Mouse (Mus musculus) limb, embryonic 11.5 days (tissue): ENCODE data around the gene Eml6. TPM values are rescaled to one million over a fixed set of nuclear protein-coding genes. Genes with fewer than 3 reads are reported as not detected.
A peak's percentile ranks its signal among the peaks of the same experiment; 100 is the strongest.

ENCODE experiments used
- ATAC-seq: fragments of 200-750 bp; cut with Nextera tagmentation; 2 replicates; pipeline ENCODE4 v1.8.0; 2017; ENCODE audit warnings: low read depth; ENCODE audit not compliant: insufficient number of reproducible peaks, low FRiP score, low TSS enrichment
- DNase-seq: peaks from one replicate; pipeline ENCODE4 v3.0.0-alpha.2; 2015; ENCODE audit warnings: low spot score
- H3K27ac ChIP-seq: fragments of 300-500 bp; sonication (generic); replicated peaks from 2 replicates; pipeline ENCODE4 v1.5.1; 2014; ENCODE audit warnings: low read depth, mild to moderate bottlenecking, low read length
- H3K27me3 ChIP-seq: fragments of 300-500 bp; sonication (generic); 2 replicates; pipeline ENCODE4 v1.6.1; 2014; ENCODE audit warnings: mild to moderate bottlenecking, low read length, mixed read lengths; ENCODE audit not compliant: control insufficient read depth, insufficient read depth
- H3K36me3 ChIP-seq: fragments of 300-500 bp; sonication (generic); 2 replicates; pipeline ENCODE4 v1.6.1; 2014; ENCODE audit warnings: mild to moderate bottlenecking, low read length, moderate library complexity, mixed read lengths; ENCODE audit not compliant: control insufficient read depth, insufficient read depth
- H3K4me1 ChIP-seq: fragments of 300-500 bp; sonication (generic); 2 replicates; pipeline ENCODE4 v1.6.1; 2014; ENCODE audit warnings: low read length, mixed read lengths; ENCODE audit not compliant: control insufficient read depth, insufficient read depth
- H3K4me2 ChIP-seq: fragments of 300-500 bp; sonication (generic); 2 replicates; pipeline ENCODE4 v1.6.1; 2014; ENCODE audit warnings: low read depth, mild to moderate bottlenecking, moderate library complexity; ENCODE audit not compliant: severe bottlenecking
- H3K4me3 ChIP-seq: fragments of 300-500 bp; sonication (generic); 2 replicates; pipeline ENCODE4 v1.5.1; 2014; ENCODE audit warnings: low read depth, low read length
- H3K9ac ChIP-seq: fragments of 300-500 bp; sonication (generic); 2 replicates; pipeline ENCODE4 v1.6.1; 2014; ENCODE audit warnings: mild to moderate bottlenecking, low read length
- H3K9me3 ChIP-seq: fragments of 300-500 bp; sonication (generic); 2 replicates; pipeline ENCODE4 v1.6.1; 2016; ENCODE audit warnings: low read length; ENCODE audit not compliant: control insufficient read depth
- WGBS: fragments of 180-500 bp; shearing (Covaris S2); extraction: QIAGEN DNeasy Blood & Tissue Kit; methylation state at CpG from one replicate; pipeline ENCODE4 v1.1.7; 2014; 5-methylcytosine and 5-hydroxymethylcytosine counted together
- polyA plus RNA-seq: library from polyadenylated mRNA; unstranded; fragments of >200 nt; fragmentation: Nextera tagmentation; extraction: Ambion mirVana; gene quantifications from 2 replicates; pipeline ENCODE4 v1.2.1, GENCODE M21; 2014

The Eml6 gene
- polyA plus RNA-seq: 0.64 and 1.1 TPM in 2 replicates

DNA sequence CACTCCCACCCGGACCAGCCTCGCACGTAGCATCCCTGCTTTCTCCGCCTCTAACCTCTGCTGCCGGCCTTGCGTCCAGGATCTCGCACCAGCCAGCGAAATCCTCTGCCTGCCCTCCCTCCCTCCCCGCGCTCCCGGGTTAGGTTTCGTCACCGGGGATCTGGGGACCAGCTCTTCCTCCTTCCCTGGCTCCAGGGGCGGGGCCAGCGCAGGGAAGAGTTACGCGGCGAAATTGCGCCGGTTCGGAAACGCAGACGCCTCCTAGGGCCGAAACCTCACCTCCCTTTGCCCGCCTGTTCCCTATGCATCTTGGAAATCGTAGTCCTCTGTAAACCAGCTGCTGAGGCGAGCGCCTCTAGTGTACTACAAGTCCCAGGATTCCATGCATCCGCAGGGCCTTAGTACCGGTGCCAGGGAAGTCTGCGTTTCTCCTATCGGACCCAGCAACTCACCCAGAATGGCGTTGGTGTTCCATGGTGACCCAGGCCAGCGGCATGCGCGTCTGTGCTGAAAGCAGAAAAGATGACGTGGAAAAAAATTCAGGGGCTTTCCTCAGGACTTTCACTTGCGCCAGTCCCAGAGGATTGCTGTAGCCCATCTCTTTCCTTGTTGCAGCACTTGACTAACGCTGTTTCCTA lies at the start of gene Eml6:
TSS of gene Eml6 (minus strand) at position 199 of the 638 bp plus-strand sequence.
- ATAC-seq (peak; percentile 100), DNase-seq (peak; percentile 94)
- Histone ChIP-seq H3K27me3 (peaks cover 29% of the 10 kb centered on the region), H3K36me3 (no peaks in the 10 kb centered on the region), H3K4me3 (peak within 1 kb of the TSS; percentile 49), H3K27ac (no peak within 1 kb of the TSS), H3K9me3 (no peaks in the 10 kb centered on the region), H3K4me2 (peak within 1 kb of the TSS; percentile 92), H3K4me1 (peaks cover 5% of the 10 kb centered on the region), H3K9ac (peak within 1 kb of the TSS; percentile 62)
- under 1% methylated on average over 39 of the region's 39 CpGs for WGBS

DNA sequence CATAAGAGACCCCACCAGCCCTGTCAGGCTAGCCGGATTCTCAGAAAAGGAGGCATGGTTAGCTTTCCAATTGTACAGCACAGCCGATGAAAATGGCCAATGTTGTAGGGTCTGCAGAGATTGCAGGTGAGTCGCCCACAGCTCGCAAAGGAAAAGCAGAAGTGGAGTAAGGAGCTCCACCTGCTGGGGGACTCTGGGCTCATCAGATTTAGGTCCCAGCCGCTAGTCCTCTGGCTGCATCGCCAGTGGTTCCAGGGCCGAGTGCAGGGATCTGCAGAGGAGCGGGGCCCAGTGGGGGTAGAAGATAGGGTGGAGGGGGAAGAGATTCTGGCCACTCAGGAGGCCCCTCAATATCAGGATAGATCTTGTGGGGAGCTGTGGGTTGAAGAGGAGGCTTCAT lies 31.5 kb upstream of the Eml6 start:
- ATAC-seq: no peak
- WGBS: 45% methylated on average over 8 of the region's 8 CpGs

DNA sequence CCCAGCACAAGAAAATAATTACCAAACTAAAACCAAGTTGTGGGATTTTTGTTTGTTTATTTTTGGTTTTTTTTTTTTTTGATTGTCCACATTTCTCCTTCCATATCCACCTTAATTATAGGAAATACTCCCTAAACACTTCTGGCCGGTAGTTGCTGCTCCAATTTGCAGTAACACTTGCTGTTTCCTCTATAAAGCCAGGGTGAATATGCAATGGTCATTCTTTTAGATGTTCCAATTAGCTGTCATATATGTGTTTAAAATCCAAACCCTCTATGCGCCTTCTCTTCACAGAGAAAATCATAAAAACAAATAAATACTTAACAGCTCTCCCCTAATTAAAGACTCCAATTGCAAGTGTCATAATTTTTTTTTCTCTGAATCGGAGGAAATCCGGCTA lies 689 bp downstream of the Eml6 start:
- H3K4me3 ChIP-seq: peak overlapping the region; percentile 49
- H3K9me3 ChIP-seq: no peaks in the 10 kb centered on the region
- H3K36me3 ChIP-seq: no peaks in the 10 kb centered on the region
- no peak overlapping the region for H3K9ac ChIP-seq
- H3K27ac ChIP-seq: no peak overlapping the region
- 10% methylated on average over 4 of the region's 4 CpGs for WGBS
- peak overlapping the region; percentile 92 for H3K4me2 ChIP-seq
- DNase-seq (no peak), ATAC-seq (no peak)
- H3K27me3 ChIP-seq: peaks cover 29% of the 10 kb centered on the region
- H3K4me1 ChIP-seq: peaks cover 5% of the 10 kb centered on the region

More for the DNA sequence above, 31.5 kb upstream of the Eml6 start:
- Histone ChIP-seq H3K9ac (no peak overlapping the region), H3K36me3 (no peaks in the 10 kb centered on the region), H3K27ac (no peak overlapping the region), H3K27me3 (no peaks in the 10 kb centered on the region), H3K4me1 (no peaks in the 10 kb centered on the region), H3K4me2 (no peak overlapping the region), H3K4me3 (no peak overlapping the region), H3K9me3 (no peaks in the 10 kb centered on the region)
- peak; percentile 37 for DNase-seq

DNA sequence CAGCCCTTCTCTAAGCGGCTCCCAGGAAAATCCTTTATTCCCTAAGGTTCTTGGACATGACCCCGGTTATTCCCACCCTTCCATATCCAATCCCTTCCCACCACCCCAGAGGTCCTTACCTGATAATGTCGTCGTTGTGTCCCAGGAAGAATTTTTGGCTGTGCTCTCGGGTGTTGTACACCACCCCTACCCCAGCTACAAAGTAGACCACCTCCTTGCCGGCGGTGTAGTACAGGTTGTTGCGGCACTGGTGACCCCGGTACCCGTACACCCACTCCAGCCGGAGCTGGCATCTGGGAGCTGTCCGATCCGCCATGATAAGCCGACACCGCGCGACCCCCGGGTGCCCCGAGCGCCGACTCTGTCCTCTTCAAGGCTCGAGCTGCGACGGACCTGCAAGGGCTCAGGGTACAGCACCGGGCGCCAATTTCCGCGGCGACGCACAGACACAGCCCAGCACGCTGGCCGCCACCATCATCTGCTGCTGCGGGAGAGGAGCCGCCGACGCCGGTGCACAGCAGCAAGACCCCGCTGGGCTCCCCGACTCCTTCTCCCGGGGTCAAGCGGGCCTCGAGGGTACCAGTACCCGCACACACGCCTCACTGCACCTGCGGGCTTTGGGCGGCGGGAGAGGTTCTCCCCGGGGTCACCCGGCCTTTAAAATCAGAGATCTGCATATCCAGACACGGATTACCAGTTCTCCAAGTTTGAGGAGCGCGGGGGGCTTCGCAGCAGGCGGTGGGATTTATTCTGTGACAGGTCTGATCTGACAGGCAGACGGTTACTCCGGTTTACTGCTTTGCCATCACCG lies 1.4 kb downstream of the Eml6 start:
- H3K4me3 ChIP-seq: peak overlapping the region; percentile 42
- H3K36me3 ChIP-seq: no peaks in the 10 kb centered on the region
- no peaks in the 10 kb centered on the region for H3K9me3 ChIP-seq
- ATAC-seq (no peak), DNase-seq (peak; percentile 65)
- H3K27ac ChIP-seq: no peak overlapping the region
- H3K4me2 ChIP-seq: peak overlapping the region; percentile 92
- WGBS: under 1% methylated on average over 56 of the region's 57 CpGs
- peak overlapping the region; percentile 34; the same call in 1 of the 2 replicates for H3K9ac ChIP-seq
- peaks cover 29% of the 10 kb centered on the region for H3K27me3 ChIP-seq
- peaks cover 5% of the 10 kb centered on the region for H3K4me1 ChIP-seq

DNA sequence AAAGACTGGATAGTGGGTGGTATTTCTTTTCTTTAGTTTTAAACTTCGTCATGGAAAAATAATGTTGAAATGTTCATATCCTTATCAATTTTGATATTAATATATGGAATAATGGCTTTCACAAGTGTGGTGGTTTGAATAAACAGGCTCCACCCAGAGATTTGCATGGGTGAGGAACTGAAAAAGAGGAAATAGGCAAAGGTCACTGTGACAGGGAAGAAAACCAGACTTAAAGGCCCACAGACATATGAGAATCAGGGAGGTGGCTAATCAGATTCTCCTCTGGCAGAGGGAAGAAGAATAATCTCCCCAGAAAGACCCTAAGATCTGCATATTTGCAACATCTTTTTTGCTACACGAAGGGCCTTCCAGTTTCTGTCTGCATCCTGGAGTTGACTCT lies 39.6 kb downstream of the Eml6 start:
- no peaks in the 10 kb centered on the region for H3K36me3 ChIP-seq
- no peak overlapping the region for H3K9ac ChIP-seq
- H3K4me3 ChIP-seq: no peak overlapping the region
- no peaks in the 10 kb centered on the region for H3K4me1 ChIP-seq
- ATAC-seq: no peak
- H3K27ac ChIP-seq: no peak overlapping the region
- no peak for DNase-seq
- no peak overlapping the region for H3K4me2 ChIP-seq
- no peaks in the 10 kb centered on the region for H3K9me3 ChIP-seq
- 74% methylated on average over 2 of the region's 2 CpGs for WGBS
- H3K27me3 ChIP-seq: no peaks in the 10 kb centered on the region

DNA sequence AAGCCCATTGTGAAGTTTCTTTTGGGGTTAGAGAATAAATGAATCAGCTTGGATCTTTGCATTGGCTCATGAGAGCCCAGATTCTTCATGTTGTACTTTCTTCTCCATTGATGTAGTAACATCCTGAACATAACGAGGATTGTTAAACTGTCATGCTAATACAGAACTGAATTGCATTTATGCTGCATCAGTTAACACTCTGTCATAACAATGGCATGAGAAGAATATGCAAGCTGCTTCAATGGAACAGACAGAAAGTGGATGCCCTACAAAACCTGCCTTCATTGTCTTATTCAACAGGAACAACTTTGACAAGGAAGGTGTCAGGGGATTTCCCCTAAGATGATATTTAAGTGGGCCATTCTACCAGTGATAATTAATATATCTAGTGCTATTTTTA lies 57.0 kb downstream of the Eml6 start:
- no peak overlapping the region for H3K27ac ChIP-seq
- H3K4me3 ChIP-seq: no peak overlapping the region
- no peaks in the 10 kb centered on the region for H3K27me3 ChIP-seq
- 74% methylated on average over 1 of the region's 1 CpGs for WGBS
- no peak overlapping the region for H3K9ac ChIP-seq
- DNase-seq: no peak
- H3K9me3 ChIP-seq: no peaks in the 10 kb centered on the region
- H3K36me3 ChIP-seq: no peaks in the 10 kb centered on the region
- ATAC-seq: no peak
- H3K4me2 ChIP-seq: no peak overlapping the region
- no peaks in the 10 kb centered on the region for H3K4me1 ChIP-seq

DNA sequence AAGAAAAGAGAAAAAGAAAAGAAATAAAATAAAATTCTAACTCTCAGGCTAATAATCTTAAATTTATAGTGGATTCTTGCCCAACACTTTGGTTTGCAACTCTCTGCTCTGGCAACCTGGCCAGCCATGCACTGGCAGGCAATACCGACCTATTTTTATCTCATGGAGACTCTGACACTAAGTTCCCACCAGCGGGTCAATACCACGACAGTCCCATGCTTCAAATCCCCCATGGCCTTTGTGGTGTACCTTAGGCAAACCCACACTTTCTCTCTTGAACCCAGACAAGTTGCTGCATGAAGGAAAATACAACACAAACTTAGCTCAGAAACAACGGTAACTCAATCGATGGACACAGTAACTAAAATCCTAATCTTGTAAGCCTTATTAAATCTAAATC lies 66.5 kb downstream of the Eml6 start:
- Histone ChIP-seq H3K4me1 (no peaks in the 10 kb centered on the region), H3K4me2 (no peak overlapping the region), H3K9me3 (no peaks in the 10 kb centered on the region), H3K27ac (no peak overlapping the region), H3K36me3 (no peaks in the 10 kb centered on the region), H3K9ac (no peak overlapping the region), H3K4me3 (no peak overlapping the region), H3K27me3 (no peaks in the 10 kb centered on the region)
- ATAC-seq (no peak), DNase-seq (no peak)
- WGBS: 93% methylated on average over 5 of the region's 5 CpGs

DNA sequence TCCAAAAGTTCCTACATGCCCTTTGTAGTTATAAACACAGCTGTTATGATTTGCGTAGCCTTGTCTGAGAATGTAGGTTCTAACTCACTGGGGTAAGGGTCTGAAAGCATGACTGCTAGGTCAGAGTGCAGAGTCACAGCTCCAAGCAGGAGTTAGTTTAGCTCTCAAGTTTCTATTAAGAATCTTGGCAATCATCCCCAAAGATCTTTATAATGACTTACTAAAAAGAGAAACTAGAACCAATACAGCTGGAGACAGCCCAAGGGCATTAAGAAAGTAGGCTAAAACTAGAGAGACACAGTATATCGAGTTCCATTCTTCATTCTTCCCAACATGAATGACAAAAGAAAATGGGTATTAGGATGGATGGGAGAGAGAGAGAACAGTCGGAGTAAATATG lies 81.2 kb downstream of the Eml6 start:
- ATAC-seq (no peak), DNase-seq (no peak)
- no peaks in the 10 kb centered on the region for H3K9me3 ChIP-seq
- H3K27ac ChIP-seq: no peak overlapping the region
- no peaks in the 10 kb centered on the region for H3K36me3 ChIP-seq
- H3K27me3 ChIP-seq: no peaks in the 10 kb centered on the region
- no peak overlapping the region for H3K4me2 ChIP-seq
- H3K4me1 ChIP-seq: no peaks in the 10 kb centered on the region
- WGBS: 83% methylated on average over 3 of the region's 3 CpGs
- no peak overlapping the region for H3K9ac ChIP-seq
- no peak overlapping the region for H3K4me3 ChIP-seq
